Mouse (Mus musculus): ENCODE measurements at regions not wholly inside any gene's neighbourhood (a gene's known extent, or its start where the extent isn't known, plus 50 kb on each side); places are given as distances from the start of the nearest gene placed in this dataset.

- Histone ChIP-seq H3K4me2 (ENCODE audit: insufficient read depth, low read depth, poor library complexity, severe bottlenecking) (no peak overlapping the region), H3K27me3 (replicated peaks) (no peaks in the 10 kb centered on the region), H3K4me3 (replicated peaks in 1 of 3; ENCODE audit: low read depth in 2 of 3, low read length in 2 of 3, poor library complexity in 1 of 3) (no peak overlapping the region), H3K9me3 (replicated peaks; ENCODE audit: low read length) (no peaks in the 10 kb centered on the region), H3K27ac (ENCODE audit: insufficient read depth, low read depth) (no peak overlapping the region), H3K9ac (ENCODE audit: insufficient read depth, low read depth) (no peak overlapping the region), H3K4me1 (ENCODE audit: control insufficient read depth in 1 of 2, insufficient read depth in 2 of 2) (peaks cover 55 to 95% of the 10 kb centered on the region in 2 experiments), H3K79me2 (replicated peaks; ENCODE audit: control insufficient read depth, extremely low read depth, insufficient read depth, poor library complexity, severe bottlenecking) (peaks cover 99% of the 10 kb centered on the region), H3K36me3 (replicated peaks in 1 of 2; ENCODE audit: control insufficient read depth in 1 of 2, insufficient read depth in 1 of 2, low read length in 1 of 2) (peaks cover 51 to 94% of the 10 kb centered on the region in 2 experiments)
- no peak for DNase-seq (ENCODE audit: extremely low read depth)
- in situ Hi-C loops (cut with MboI; ENCODE audit: low pct_ligation_motif_present, low pct_unique_long_range_greater_than_20kb, low sequenced_read_pairs) (no loop called here), dilution Hi-C loops (cut with MboI; ENCODE audit: extremely low pct_ligation_motif_present, extremely low pct_unique_long_range_greater_than_20kb, low sequenced_read_pairs) (no loop called here)
- TF ChIP-seq MAFK (IDR thresholded peaks at IDR 0.05; ENCODE audit: insufficient replicate concordance, low read length) (peak; percentile 92), RAD21 (IDR thresholded peaks at IDR 0.05; ENCODE audit: low read depth, low read length) (no peak), USF2 (conservative IDR thresholded peaks at IDR 0.05; ENCODE audit: low read depth, low read length) (no peak), E2F4 (IDR thresholded peaks at IDR 0.05; ENCODE audit: insufficient replicate concordance, low read depth, low read length) (no peak), ZMIZ1 (IDR thresholded peaks at IDR 0.05; ENCODE audit: low read depth, low read length) (no peak), EP300 (IDR thresholded peaks at IDR 0.05; ENCODE audit: low read length) (no peak), ZKSCAN1 (IDR thresholded peaks at IDR 0.05; ENCODE audit: borderline replicate concordance, low read depth, low read length) (no peak), POLR2A (IDR thresholded peaks at IDR 0.05; ENCODE audit: low read depth, low read length) (no peak)
Measured at GRCm38 (mm10) chr15:62153222-62153621, 1230.4 kb upstream of the A1bg start.

GRCm38 (mm10) chr15:62152133-62152532 lies 1229.3 kb upstream of the A1bg start:
- Histone ChIP-seq H3K36me3 (replicated peaks in 1 of 2; ENCODE audit: control insufficient read depth in 1 of 2, insufficient read depth in 1 of 2, low read length in 1 of 2) (peaks cover 49 to 94% of the 10 kb centered on the region in 2 experiments), H3K4me2 (ENCODE audit: insufficient read depth, low read depth, poor library complexity, severe bottlenecking) (no peak overlapping the region), H3K27ac (ENCODE audit: insufficient read depth, low read depth) (no peak overlapping the region; the same call in 1 of the 2 replicates), H3K4me1 (ENCODE audit: control insufficient read depth in 1 of 2, insufficient read depth in 2 of 2) (peaks cover 57 to 95% of the 10 kb centered on the region in 2 experiments), H3K9me3 (replicated peaks; ENCODE audit: low read length) (no peaks in the 10 kb centered on the region), H3K27me3 (replicated peaks) (no peaks in the 10 kb centered on the region), H3K4me3 (replicated peaks in 1 of 3; ENCODE audit: low read depth in 2 of 3, low read length in 2 of 3, poor library complexity in 1 of 3) (no peak overlapping the region), H3K79me2 (replicated peaks; ENCODE audit: control insufficient read depth, extremely low read depth, insufficient read depth, poor library complexity, severe bottlenecking) (peaks cover 99% of the 10 kb centered on the region), H3K9ac (ENCODE audit: insufficient read depth, low read depth) (no peak overlapping the region)
- DNase-seq (ENCODE audit: extremely low read depth), result no peak
- in situ Hi-C loops (cut with MboI; ENCODE audit: low pct_ligation_motif_present, low pct_unique_long_range_greater_than_20kb, low sequenced_read_pairs), result no loop called here
- TF ChIP-seq TBP (conservative IDR thresholded peaks at IDR 0.05; ENCODE audit: low read depth, low read length) (no peak), KAT2A (IDR thresholded peaks at IDR 0.05; ENCODE audit: insufficient replicate concordance, low read length) (no peak), PAX5 (IDR thresholded peaks at IDR 0.05; ENCODE audit: low read length) (no peak), ZNF384 (IDR thresholded peaks at IDR 0.05; ENCODE audit: low read depth, low read length) (no peak), MXI1 (IDR thresholded peaks at IDR 0.05; ENCODE audit: low read depth, low read length) (no peak), MYC (IDR thresholded peaks at IDR 0.05; ENCODE audit: low read depth, low read length) (no peak), UBTF (IDR thresholded peaks at IDR 0.05; ENCODE audit: low read depth, low read length) (no peak), RAD21 (IDR thresholded peaks at IDR 0.05; ENCODE audit: low read depth, low read length) (no peak), TCF12 (IDR thresholded peaks at IDR 0.05; ENCODE audit: low read depth, low read length) (no peak), POLR2AphosphoS2 (IDR thresholded peaks at IDR 0.05; ENCODE audit: low read depth, low read length) (no peak), MAZ (IDR thresholded peaks at IDR 0.05; ENCODE audit: low read depth, low read length) (no peak), RCOR1 (conservative IDR thresholded peaks at IDR 0.05; ENCODE audit: low read depth, low read length) (no peak), NRF1 (IDR thresholded peaks at IDR 0.05; ENCODE audit: low read depth, low read length) (no peak), CHD2 (IDR thresholded peaks at IDR 0.05; ENCODE audit: low read length) (no peak), MAFK (IDR thresholded peaks at IDR 0.05; ENCODE audit: insufficient replicate concordance, low read length) (no peak)
- dilution Hi-C loops (cut with MboI; ENCODE audit: extremely low pct_ligation_motif_present, extremely low pct_unique_long_range_greater_than_20kb, low sequenced_read_pairs), result no loop called here
